Mouse (Mus musculus) embryonic facial prominence, embryonic 10.5 days (tissue): Measurements from ENCODE around the gene Nck2. TPM values are rescaled to one million over a fixed set of nuclear protein-coding genes. Genes with fewer than 3 reads are reported as not detected.
"Not testable (repeated sequence)": the region's sequence is repeated elsewhere in the genome, so short reads cannot be mapped to it uniquely, and the experiment has no call there.

Experiments used
- DNase-seq: peaks from one replicate; pipeline ENCODE4 v3.0.0-alpha.2; 2017; ENCODE audit warnings: low spot score
- H3K27ac ChIP-seq: fragments of 300-500 bp; sonication (generic); replicated peaks from 2 replicates; pipeline ENCODE4 v1.5.1; 2016; ENCODE audit warnings: mild to moderate bottlenecking
- H3K27me3 ChIP-seq: fragments of 300-500 bp; sonication (generic); replicated peaks from 2 replicates; pipeline ENCODE4 v1.6.1; 2016; ENCODE audit warnings: low read depth, mild to moderate bottlenecking; ENCODE audit not compliant: poor library complexity, severe bottlenecking
- H3K36me3 ChIP-seq: fragments of 300-500 bp; sonication (generic); replicated peaks from 2 replicates; pipeline ENCODE4 v1.6.1; 2016; ENCODE audit warnings: mild to moderate bottlenecking, moderate library complexity
- H3K4me1 ChIP-seq: fragments of 300-500 bp; sonication (generic); 2 replicates; pipeline ENCODE4 v1.6.1; 2016
- H3K4me3 ChIP-seq: fragments of 300-500 bp; sonication (generic); 2 replicates; pipeline ENCODE4 v1.5.1; 2016; ENCODE audit warnings: mild to moderate bottlenecking, moderate library complexity
- H3K9me3 ChIP-seq: fragments of 300-500 bp; sonication (generic); 2 replicates; pipeline ENCODE4 v1.6.1; 2016; ENCODE audit warnings: mild to moderate bottlenecking
- WGBS: fragments of 180-500 bp; shearing (Covaris S2); methylation state at CpG from one replicate; pipeline ENCODE4 v1.1.7; 2016; 5-methylcytosine and 5-hydroxymethylcytosine counted together
- polyA plus RNA-seq: library from polyadenylated mRNA; unstranded; fragments of >200 nt; fragmentation: Nextera tagmentation; extraction: Ambion mirVana; gene quantifications from 2 replicates; pipeline ENCODE4 v1.2.1, GENCODE M21; 2016

The Nck2 gene
- polyA plus RNA-seq, 1 experiment from 2014 or later, result 52.5 TPM

DNA sequence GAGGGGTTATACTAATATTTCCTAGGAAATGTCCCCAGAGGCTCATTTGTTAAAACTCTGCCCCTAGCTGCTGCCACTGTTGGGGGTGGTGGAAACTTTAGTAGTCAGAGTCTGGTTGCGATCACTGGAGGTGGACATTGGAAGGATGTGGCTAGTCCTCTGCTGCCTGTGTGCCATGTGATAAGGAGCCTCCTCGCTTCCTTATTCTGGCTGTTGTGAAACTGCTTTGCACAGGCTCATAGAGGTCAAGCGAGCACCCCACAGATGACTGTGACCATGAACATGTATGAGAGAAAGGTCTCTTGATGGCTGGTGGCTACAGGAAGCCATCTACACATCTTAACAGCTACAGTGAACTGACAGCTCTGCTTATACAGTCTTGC lies 76.6 kb downstream of the Nck2 start:
- Histone ChIP-seq H3K4me1 (no peaks in the 10 kb centered on the region; the same call in 1 of the 2 replicates), H3K27me3 (no peaks in the 10 kb centered on the region), H3K9me3 (no peaks in the 10 kb centered on the region), H3K36me3 (peaks cover 27% of the 10 kb centered on the region), H3K4me3 (no peak overlapping the region), H3K27ac (no peak overlapping the region)
- 94% methylated on average over 3 of the region's 3 CpGs for WGBS
- no peak for DNase-seq

DNA sequence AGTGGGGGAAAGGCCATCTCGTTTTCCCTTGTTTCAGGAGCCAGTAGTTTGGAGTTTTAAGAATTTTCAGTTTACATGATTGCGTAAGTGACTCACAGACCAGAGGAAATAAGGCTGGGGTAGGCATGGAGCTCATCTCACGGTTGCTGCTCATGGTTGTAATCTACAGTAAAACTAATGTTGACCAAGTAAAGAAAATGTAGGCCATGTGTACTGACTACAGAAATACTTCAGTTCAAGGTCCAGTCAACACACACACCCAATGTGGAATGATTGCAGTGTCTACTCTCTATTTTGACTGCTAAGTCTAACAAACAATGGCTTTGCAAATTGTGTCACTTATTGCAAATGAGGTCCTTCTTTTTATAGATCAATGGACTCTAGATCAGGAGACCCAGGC lies 77.1 kb downstream of the Nck2 start:
- 93% methylated on average over 3 of the region's 3 CpGs for WGBS
- Histone ChIP-seq H3K27me3 (no peaks in the 10 kb centered on the region), H3K27ac (no peak overlapping the region), H3K36me3 (peaks cover 27% of the 10 kb centered on the region), H3K4me1 (no peaks in the 10 kb centered on the region; the same call in 1 of the 2 replicates), H3K9me3 (no peaks in the 10 kb centered on the region), H3K4me3 (no peak overlapping the region)
- no peak for DNase-seq

DNA sequence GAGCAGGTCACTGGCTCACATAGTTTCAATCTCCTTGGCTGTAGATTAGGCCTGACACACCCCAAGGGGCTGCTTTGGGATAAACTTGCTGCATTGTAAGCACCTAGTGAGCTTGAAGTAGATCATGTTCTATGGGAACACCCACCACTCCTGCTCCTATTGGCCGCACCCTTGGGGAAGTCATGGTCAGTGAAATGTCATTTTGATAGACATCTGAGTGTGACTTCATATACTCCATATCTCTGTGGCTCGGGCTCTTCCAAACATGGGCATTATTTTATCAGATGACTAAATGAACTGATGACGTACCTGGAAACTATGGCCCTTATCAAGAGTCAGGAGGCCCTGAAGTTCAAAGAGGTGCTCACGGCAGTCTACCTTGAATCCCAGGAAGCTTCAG lies 77.6 kb downstream of the Nck2 start:
- Histone ChIP-seq H3K27me3 (no peaks in the 10 kb centered on the region), H3K9me3 (no peaks in the 10 kb centered on the region), H3K4me1 (peaks cover under 1% of the 10 kb centered on the region), H3K27ac (no peak overlapping the region), H3K4me3 (no peak overlapping the region), H3K36me3 (peaks cover 26% of the 10 kb centered on the region)
- no peak for DNase-seq
- 93% methylated on average over 4 of the region's 4 CpGs for WGBS

DNA sequence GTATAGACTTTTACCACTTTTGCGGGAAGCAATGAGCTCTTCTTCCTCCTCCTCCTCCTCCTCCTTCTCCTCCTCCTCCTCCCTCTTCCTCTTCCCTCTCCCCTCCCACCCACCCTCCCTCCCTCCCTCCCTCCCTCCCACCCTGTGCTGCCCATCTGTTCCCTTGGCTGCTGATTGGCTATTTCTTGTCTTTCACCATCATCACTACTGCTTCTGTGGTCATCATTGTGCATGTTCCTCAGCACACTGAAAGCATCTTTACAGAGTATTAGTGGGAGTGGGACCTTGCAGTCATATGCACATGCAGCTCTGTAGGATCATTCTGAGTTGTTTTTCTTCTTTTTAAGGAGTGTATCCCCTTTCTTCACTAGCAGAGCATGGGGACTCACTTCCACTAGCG lies 78.6 kb downstream of the Nck2 start:
- Histone ChIP-seq H3K4me3 (no peak overlapping the region), H3K4me1 (peaks cover 8% of the 10 kb centered on the region), H3K9me3 (no peaks in the 10 kb centered on the region), H3K36me3 (peaks cover 21% of the 10 kb centered on the region), H3K27me3 (no peaks in the 10 kb centered on the region), H3K27ac (no peak overlapping the region)
- 92% methylated on average over 2 of the region's 2 CpGs for WGBS
- no peak for DNase-seq

DNA sequence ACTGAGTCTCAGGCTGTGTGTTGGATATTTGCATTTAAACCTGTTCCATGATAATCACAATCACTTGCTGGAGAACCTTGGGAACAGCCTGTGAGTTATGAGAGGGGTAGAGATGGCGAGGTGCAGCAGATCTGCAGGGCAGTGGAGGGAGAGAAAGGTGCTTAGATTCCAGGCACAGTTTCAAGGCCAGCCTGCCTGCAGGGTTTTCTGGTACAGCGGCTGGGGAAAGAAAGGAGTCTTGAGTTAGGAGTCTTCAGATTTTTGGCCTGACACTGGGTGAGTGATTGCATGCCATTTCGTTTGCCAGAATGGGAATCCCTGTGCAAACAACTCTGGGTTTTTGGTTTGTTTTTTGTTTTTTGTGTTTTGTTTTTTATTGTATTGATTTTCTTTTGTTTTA lies 80.0 kb downstream of the Nck2 start:
- H3K4me3 ChIP-seq, result no peak overlapping the region
- WGBS, result 89% methylated on average over 3 of the region's 3 CpGs
- H3K4me1 ChIP-seq, result peaks cover 8% of the 10 kb centered on the region
- H3K9me3 ChIP-seq, result no peaks in the 10 kb centered on the region
- no peaks in the 10 kb centered on the region for H3K27me3 ChIP-seq
- peaks cover 23% of the 10 kb centered on the region for H3K36me3 ChIP-seq
- DNase-seq, result no peak
- no peak overlapping the region for H3K27ac ChIP-seq

DNA sequence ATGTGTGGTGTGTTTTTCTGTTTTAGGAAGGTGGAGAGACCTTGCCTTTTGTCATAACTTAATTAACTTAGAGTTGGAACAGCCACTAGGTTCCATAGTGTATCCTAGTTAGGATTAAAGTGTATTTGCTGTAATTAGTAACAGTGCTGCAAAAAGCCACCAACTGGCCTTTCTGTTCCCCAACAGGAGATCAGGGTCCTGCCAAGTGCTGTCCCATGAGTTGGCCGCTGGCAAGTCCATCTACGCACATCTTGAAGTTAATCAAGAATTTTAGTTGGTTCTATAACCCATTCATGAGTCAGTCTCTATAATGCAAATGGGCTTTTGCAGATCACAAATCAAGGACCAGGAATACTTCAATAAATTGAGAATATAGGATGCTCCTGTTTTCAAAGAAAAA lies 83.9 kb downstream of the Nck2 start:
- Histone ChIP-seq H3K4me3 (no peak overlapping the region), H3K9me3 (no peaks in the 10 kb centered on the region), H3K4me1 (peaks cover 25% of the 10 kb centered on the region), H3K27ac (no peak overlapping the region), H3K36me3 (peaks cover 8% of the 10 kb centered on the region), H3K27me3 (no peaks in the 10 kb centered on the region)
- WGBS, result 97% methylated on average over 2 of the region's 2 CpGs
- DNase-seq, result no peak

DNA sequence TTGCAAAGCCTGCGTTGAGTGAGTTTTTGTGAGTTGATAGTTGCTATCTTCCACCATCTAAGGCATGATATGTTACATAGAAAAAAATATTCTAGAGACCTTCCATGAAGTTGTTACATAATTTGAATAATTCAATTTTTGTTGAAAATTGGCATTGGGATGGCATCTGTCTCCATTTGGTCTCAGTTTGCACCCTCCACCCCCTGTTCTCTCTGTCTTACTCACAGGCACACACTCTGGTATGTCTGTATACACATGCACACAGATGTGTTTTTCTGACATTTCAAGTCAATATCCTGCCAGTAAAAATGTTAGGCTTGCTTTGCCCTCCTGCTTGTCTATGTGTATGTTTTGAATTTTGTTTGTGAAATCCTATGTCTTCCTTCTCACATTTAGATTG lies 84.7 kb downstream of the Nck2 start:
- H3K27me3 ChIP-seq, result no peaks in the 10 kb centered on the region
- H3K27ac ChIP-seq, result no peak overlapping the region
- peaks cover 25% of the 10 kb centered on the region for H3K4me1 ChIP-seq
- no peaks in the 10 kb centered on the region for H3K9me3 ChIP-seq
- no peak for DNase-seq
- WGBS, result 91% methylated on average over 1 of the region's 1 CpGs
- H3K4me3 ChIP-seq, result no peak overlapping the region
- H3K36me3 ChIP-seq, result peaks cover 16% of the 10 kb centered on the region

DNA sequence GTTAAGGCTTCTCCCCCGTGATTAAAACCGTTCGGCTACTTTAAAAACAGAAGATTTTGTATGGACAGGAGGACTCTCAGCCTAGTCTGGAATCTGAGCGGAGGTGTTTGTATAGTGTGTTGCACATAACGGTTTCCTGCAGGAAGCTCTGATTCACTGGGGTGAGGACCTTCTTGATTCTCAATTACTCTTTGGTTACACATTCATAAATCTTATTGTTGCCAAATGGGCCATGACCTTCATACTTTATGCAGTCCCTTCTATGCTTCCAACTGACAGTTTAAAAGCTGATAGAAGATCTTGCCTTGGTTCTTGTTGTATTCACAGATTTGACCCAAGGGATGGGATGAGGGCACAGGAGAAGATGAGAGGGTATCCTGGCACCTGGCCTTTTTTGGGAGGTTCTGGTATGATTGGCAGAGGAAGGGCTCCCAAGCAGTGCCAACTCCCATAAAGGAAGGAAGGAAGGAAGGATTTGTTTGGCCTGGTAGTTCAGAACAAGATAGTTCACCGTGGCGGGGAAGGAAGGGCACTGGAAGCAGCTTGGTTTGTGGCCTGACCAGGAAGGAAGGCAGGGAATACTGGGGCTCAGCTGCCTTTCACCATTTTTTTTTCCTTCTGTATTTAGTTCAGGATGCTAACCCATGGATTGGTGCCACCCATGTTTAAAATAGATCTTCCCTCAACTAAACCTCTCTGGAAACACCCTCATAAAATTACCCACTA lies 86.1 kb downstream of the Nck2 start:
- 77% methylated on average over 7 of the region's 7 CpGs for WGBS
- no peak overlapping the region for H3K27ac ChIP-seq
- H3K36me3 ChIP-seq, result peaks cover 30% of the 10 kb centered on the region
- H3K4me3 ChIP-seq, result no peak overlapping the region
- H3K27me3 ChIP-seq, result no peaks in the 10 kb centered on the region
- H3K9me3 ChIP-seq, result no peaks in the 10 kb centered on the region
- DNase-seq, result no peak
- H3K4me1 ChIP-seq, result peaks cover 25% of the 10 kb centered on the region

DNA sequence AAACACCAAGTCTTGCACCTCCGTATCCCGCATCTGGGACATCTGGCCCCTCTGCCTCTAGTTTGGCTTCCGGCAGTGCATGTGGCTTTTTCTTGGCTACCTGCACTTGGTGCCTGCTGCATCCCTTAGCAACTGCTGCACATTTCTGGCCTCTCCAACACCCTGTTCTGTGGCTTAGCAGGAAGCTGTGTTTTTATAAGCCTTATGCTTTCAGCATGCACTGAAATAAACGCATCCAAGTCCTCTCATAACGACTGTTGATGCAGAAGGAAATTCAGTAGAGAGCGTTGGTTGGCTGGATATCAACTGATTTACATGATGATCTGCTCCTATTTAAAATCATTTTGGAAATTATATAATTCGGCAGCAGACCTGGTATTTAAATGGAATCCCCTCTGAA lies 86.9 kb downstream of the Nck2 start:
- Histone ChIP-seq H3K4me3 (no peak overlapping the region), H3K4me1 (peaks cover 25% of the 10 kb centered on the region), H3K27me3 (no peaks in the 10 kb centered on the region), H3K9me3 (no peaks in the 10 kb centered on the region), H3K27ac (no peak overlapping the region), H3K36me3 (peaks cover 32% of the 10 kb centered on the region)
- no peak for DNase-seq
- 92% methylated on average over 7 of the region's 7 CpGs for WGBS

DNA sequence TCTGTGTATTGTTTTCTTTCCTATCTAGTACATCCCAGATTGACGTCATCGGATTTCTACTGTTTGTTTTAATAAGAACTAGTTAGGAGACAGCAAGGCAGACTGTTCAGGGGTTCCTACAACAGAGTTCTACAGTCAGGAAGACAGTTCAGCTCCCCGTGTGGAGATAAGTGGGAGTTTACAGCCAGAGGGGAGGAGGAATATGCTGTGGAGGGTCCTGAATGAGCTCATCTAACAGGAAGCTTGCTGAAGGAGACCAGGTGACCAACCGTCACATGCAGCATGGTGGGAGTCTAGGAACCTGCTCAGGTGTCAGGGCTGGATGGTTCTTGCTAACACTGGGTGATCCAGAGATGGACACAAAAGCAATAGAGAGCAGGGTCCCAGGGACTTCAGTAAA lies 87.9 kb downstream of the Nck2 start:
- Histone ChIP-seq H3K27me3 (no peaks in the 10 kb centered on the region), H3K4me1 (peaks cover 21% of the 10 kb centered on the region), H3K4me3 (no peak overlapping the region), H3K9me3 (no peaks in the 10 kb centered on the region), H3K27ac (no peak overlapping the region), H3K36me3 (peaks cover 39% of the 10 kb centered on the region)
- WGBS, result 76% methylated on average over 4 of the region's 4 CpGs
- no peak for DNase-seq

DNA sequence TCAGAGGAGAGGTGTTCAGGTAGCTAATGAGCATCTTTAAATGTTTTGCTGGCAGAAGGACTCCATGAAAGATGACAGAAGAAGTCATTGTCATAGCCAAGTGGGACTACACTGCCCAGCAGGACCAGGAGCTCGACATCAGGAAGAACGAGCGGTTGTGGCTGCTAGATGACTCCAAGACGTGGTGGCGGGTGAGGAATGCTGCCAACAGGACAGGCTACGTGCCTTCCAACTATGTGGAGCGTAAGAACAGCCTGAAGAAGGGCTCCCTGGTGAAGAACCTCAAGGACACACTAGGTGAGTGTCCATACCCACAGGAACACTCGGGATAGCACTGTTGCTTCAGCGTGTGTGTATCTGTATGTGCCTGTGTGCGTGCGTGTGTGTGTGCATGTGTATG lies 89.1 kb downstream of the Nck2 start:
- not testable (repeated sequence) for DNase-seq, H3K27me3 ChIP-seq, H3K27ac ChIP-seq, H3K4me3 ChIP-seq, H3K9me3 ChIP-seq
- peaks cover 17% of the 10 kb centered on the region; the same call in 1 of the 2 replicates for H3K4me1 ChIP-seq
- 93% methylated on average over 11 of the region's 11 CpGs for whole genome bisulfite sequencing
- H3K36me3 ChIP-seq, result peaks cover 48% of the 10 kb centered on the region

DNA sequence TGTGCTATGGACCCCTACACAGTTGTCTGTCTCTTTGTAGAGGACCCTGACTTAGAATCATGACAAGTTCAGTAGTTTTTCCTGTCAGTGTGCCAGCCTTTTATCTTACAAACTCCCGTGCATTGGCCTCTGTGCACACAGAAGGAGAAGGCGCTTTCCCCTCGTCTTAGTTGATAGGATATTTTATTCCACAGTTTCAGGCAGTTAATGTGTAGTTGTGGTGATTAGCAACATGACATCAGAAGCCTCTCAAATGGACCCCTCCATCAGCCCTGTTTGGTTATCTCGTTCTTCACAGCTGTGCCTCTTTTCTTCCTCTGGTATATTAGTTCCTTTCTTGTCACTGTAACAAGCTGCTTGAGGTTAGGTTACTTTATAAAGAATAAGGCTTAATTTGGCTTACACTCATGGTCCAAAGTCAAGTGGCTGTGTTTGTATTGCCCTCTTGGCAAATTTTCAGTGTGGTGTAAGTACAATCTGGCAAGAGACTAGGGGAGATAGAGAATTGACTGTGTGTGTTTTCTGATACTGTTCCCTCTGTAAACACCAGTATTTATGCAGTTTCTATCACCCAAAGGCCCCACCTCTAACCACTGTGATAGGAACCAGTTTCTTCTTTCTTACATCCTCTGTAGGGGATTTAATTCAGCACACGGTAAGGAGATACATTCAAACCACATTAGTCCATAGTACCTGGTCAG lies 89.8 kb downstream of the Nck2 start:
- Histone ChIP-seq H3K27me3 (no peaks in the 10 kb centered on the region), H3K4me1 (peaks cover 17% of the 10 kb centered on the region; the same call in 1 of the 2 replicates), H3K36me3 (peaks cover 49% of the 10 kb centered on the region), H3K9me3 (no peaks in the 10 kb centered on the region), H3K4me3 (no peak overlapping the region), H3K27ac (no peak overlapping the region)
- DNase-seq, result no peak
- WGBS, result 93% methylated on average over 5 of the region's 5 CpGs

DNA sequence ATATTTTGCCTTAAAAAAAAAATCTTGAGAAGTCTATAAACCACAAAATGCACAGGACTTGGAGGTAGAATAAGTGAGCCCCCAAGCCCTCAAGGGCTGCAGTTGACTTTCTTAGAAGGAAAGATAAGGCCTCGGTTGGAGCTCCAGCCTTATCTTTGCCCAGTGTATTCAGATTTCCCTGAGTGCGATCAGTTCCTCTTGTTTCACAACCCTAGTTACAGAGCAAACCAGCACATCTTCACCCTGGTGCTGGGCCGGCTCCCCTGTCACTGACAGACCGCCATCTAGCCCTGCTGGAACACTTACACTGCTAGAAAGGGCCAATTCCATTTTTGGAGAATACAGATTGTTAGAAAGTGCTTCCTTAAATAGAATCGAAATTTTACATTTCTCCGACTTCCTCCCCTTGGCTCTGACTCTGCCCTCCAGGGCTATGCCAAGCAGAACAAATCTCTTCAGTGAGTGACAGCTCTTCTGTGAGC lies 91.2 kb downstream of the Nck2 start:
- Histone ChIP-seq H3K27me3 (no peaks in the 10 kb centered on the region), H3K4me3 (no peak overlapping the region), H3K4me1 (peaks cover 12% of the 10 kb centered on the region; the same call in 1 of the 2 replicates), H3K27ac (no peak overlapping the region), H3K9me3 (no peaks in the 10 kb centered on the region), H3K36me3 (peaks cover 58% of the 10 kb centered on the region)
- no peak for DNase-seq
- 91% methylated on average over 6 of the region's 6 CpGs for WGBS
